Mouse (Mus musculus) intestine, embryonic 14.5 days (tissue): Measurements from ENCODE around the gene Elk3. TPM values are rescaled to one million over a fixed set of nuclear protein-coding genes. Genes with fewer than 3 reads are reported as not detected.

Experiments
- ATAC-seq: fragments of 200-750 bp; cut with Nextera tagmentation; replicated peaks from 2 replicates; pipeline ENCODE4 v1.8.0; 2017; ENCODE audit warnings: low read depth, moderate number of reproducible peaks, moderate TSS enrichment, moderate library complexity; ENCODE audit not compliant: low FRiP score, low TSS enrichment
- DNase-seq: peaks from one replicate; pipeline ENCODE4 v3.0.0-alpha.2; 2018; ENCODE audit warnings: low spot score
- H3K27ac ChIP-seq: fragments of 300-500 bp; sonication (generic); 2 replicates; pipeline ENCODE4 v1.5.1; 2014; ENCODE audit warnings: low read depth, mild to moderate bottlenecking, control low read depth
- H3K27me3 ChIP-seq: fragments of 300-500 bp; sonication (generic); replicated peaks from 2 replicates; pipeline ENCODE4 v1.6.1; 2014; ENCODE audit warnings: low read length, control low read depth; ENCODE audit not compliant: control insufficient read depth, insufficient read depth
- H3K36me3 ChIP-seq: fragments of 300-500 bp; sonication (generic); 2 replicates; pipeline ENCODE4 v1.6.1; 2014; ENCODE audit warnings: low read length, control low read depth; ENCODE audit not compliant: control insufficient read depth, insufficient read depth
- H3K4me1 ChIP-seq: fragments of 300-500 bp; sonication (generic); replicated peaks from 2 replicates; pipeline ENCODE4 v1.6.1; 2014; ENCODE audit warnings: low read length, control low read depth, mixed read lengths; ENCODE audit not compliant: control insufficient read depth, insufficient read depth
- H3K4me2 ChIP-seq: fragments of 300-500 bp; sonication (generic); 2 replicates; pipeline ENCODE4 v1.6.1; 2014; ENCODE audit warnings: low read length
- H3K4me3 ChIP-seq: fragments of 300-500 bp; sonication (generic); 2 replicates; pipeline ENCODE4 v1.5.1; 2014; ENCODE audit warnings: low read depth, low read length, control low read depth, mixed read lengths
- H3K9ac ChIP-seq: fragments of 300-500 bp; sonication (generic); 2 replicates; pipeline ENCODE4 v1.6.1; 2014; ENCODE audit warnings: mild to moderate bottlenecking, low read length
- H3K9me3 ChIP-seq: fragments of 300-500 bp; sonication (generic); 2 replicates; pipeline ENCODE4 v1.6.1; 2016; ENCODE audit warnings: low read length, control low read depth; ENCODE audit not compliant: control insufficient read depth
- WGBS: fragments of 180-500 bp; shearing (Covaris S2); extraction: QIAGEN DNeasy Blood & Tissue Kit; methylation state at CpG from one replicate; pipeline ENCODE4 v1.1.7; 2014; 5-methylcytosine and 5-hydroxymethylcytosine counted together
- polyA plus RNA-seq: library from polyadenylated mRNA; unstranded; fragments of >200 nt; fragmentation: Nextera tagmentation; extraction: Ambion mirVana; gene quantifications from 2 replicates; pipeline ENCODE4 v1.2.1, GENCODE M21; 2014

The Elk3 gene
- polyA plus RNA-seq, 1 experiment from 2014 or later, result 26.5 TPM

DNA sequence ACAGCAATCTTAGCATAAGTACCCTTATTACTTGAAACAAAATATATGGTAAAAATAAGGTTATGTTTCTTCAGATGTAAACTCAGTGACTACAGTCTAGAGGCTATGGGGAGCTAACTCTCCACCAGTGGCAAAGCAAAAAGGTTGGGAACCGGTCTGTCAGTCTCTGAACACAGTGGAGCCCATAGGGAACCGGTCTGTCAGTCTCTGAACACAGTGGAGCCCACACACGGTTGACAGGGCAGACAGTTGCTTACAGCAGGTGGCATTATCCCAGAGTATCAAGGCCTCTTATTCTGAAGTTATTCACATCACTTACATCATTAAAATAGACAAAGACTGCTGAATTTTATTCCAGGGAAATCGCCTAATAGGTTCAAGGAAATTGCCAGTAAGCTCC is 79.4 kb downstream of the Elk3 start:
- DNase-seq, result peak; percentile 27
- ATAC-seq, result no peak
- 89% methylated on average over 4 of the region's 4 CpGs for WGBS
- Histone ChIP-seq H3K9ac (no peak overlapping the region), H3K4me3 (no peak overlapping the region), H3K4me2 (no peak overlapping the region), H3K27ac (no peak overlapping the region), H3K36me3 (peaks cover 63% of the 10 kb centered on the region), H3K27me3 (no peaks in the 10 kb centered on the region), H3K4me1 (no peaks in the 10 kb centered on the region), H3K9me3 (no peaks in the 10 kb centered on the region)

DNA sequence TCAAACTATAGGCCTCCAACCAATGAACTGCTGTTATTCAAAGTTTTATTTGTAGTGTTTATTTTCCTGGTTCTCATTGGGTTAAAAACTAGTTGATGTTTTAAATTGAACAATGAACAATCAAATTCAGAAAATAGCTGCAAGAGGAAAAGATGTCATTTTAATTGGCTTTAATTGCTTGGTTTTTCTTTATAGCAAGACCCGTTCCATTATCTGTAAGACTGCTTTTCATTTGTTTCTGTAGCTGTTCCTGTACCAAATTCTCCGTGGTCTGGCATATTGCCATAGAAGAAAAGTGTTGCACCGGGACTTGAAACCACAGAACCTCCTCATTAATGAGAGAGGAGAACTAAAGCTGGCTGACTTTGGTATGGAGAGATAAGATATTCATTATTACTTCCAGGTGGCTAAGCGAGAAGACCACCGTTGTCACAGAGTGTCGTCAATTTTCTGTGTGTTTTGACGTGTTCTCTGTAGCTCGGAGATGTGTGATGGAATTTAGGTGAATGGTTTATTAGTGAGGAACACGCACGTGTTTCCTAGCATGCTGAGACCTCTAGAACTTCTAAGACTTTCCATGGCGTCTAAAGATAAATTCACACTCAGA is 82.4 kb downstream of the Elk3 start:
- Histone ChIP-seq H3K4me3 (no peak overlapping the region), H3K9ac (no peak overlapping the region), H3K4me2 (no peak overlapping the region), H3K4me1 (no peaks in the 10 kb centered on the region), H3K27ac (no peak overlapping the region), H3K36me3 (peaks cover 51% of the 10 kb centered on the region), H3K27me3 (no peaks in the 10 kb centered on the region), H3K9me3 (no peaks in the 10 kb centered on the region)
- WGBS, result 84% methylated on average over 11 of the region's 11 CpGs
- no peak for ATAC-seq
- DNase-seq, result no peak

DNA sequence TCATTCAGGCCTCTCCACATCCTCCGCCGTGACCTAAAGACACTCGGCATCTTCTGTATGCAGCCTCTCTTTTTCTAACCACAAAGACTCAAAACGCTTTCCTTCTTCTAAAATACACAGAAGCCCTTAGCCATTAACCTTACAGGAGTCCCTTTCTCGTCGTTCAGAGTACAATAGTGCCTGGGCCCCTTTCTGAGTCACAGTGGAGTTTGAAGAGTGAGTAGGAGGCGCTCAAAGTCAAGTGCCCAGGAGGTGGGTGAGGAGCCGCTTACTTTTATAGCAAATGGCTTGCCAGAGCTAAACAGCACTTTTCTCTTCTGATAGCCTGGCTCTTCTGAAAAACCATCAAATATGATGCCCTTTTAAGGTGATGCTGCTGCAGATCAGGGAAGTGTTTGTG is 83.0 kb downstream of the Elk3 start:
- Histone ChIP-seq H3K4me2 (no peak overlapping the region), H3K4me1 (no peaks in the 10 kb centered on the region), H3K9ac (no peak overlapping the region), H3K36me3 (peaks cover 47% of the 10 kb centered on the region), H3K27ac (no peak overlapping the region), H3K9me3 (no peaks in the 10 kb centered on the region), H3K4me3 (no peak overlapping the region), H3K27me3 (no peaks in the 10 kb centered on the region)
- WGBS, result 72% methylated on average over 8 of the region's 8 CpGs
- DNase-seq (no peak), ATAC-seq (no peak)

DNA sequence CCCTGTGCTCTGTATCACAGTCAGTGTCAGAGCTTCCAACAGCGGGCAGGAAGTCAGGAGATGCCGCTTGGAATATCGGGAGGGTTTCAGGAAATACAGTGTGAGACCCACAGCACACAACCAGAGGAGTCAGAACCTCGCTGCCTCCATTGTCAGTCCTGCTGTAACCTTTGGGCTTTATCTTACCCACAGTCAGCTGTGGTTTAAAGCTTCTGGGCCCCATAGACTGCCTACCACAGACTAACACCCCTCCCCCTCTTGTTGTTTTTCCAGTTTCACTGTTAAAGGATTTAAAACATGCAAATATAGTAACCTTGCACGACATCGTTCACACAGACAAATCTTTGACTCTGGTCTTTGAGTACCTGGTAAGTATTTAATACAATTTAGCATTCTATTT is 85.2 kb downstream of the Elk3 start:
- Histone ChIP-seq H3K36me3 (peaks cover 37% of the 10 kb centered on the region), H3K4me2 (no peak overlapping the region), H3K4me1 (no peaks in the 10 kb centered on the region), H3K4me3 (no peak overlapping the region), H3K9ac (no peak overlapping the region), H3K27me3 (no peaks in the 10 kb centered on the region), H3K27ac (no peak overlapping the region), H3K9me3 (no peaks in the 10 kb centered on the region)
- ATAC-seq (no peak), DNase-seq (no peak)
- 88% methylated on average over 6 of the region's 6 CpGs for WGBS

DNA sequence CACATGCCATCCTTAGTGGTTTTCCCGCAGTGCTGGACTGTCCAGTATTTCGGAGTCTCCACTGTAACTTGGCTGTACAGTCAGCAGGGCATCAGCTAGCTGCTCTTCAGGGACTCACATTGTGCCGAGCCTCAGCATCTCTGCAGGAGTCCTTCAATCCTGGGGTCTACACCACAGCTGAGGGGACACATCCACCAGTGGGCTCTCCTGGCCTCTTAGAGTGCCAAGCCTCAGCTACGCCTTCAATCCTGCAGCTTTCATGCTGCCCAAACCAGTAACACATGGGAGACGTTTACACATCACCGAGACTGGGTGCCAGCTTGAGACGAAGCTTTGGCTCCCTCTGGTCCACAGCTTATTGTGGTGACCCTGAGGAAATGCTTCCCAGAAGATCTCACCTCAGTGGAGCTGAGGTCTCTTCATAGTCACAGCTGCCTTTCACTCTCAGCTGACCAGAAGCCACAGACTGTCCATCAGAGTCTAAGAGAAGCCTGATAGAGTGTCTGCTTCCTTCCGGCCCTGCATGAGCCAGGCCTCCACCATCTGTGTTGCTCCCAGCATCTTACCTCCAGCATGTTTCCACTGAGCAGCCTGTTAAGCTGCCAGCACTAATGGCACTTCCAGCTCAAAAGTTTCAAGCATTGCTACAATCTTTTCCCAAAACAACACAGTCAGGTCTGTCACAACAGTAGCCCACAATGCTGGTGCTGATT is 95.7 kb downstream of the Elk3 start:
- no peaks in the 10 kb centered on the region for H3K4me1 ChIP-seq
- H3K9ac ChIP-seq, result no peak overlapping the region
- no peaks in the 10 kb centered on the region; the same call in 1 of the 2 replicates for H3K9me3 ChIP-seq
- WGBS, result 94% methylated on average over 8 of the region's 8 CpGs
- no peak for DNase-seq
- ATAC-seq, result no peak
- H3K4me3 ChIP-seq, result no peak overlapping the region
- H3K36me3 ChIP-seq, result peaks cover 44% of the 10 kb centered on the region
- H3K27ac ChIP-seq, result no peak overlapping the region
- H3K4me2 ChIP-seq, result no peak overlapping the region
- no peaks in the 10 kb centered on the region for H3K27me3 ChIP-seq

DNA sequence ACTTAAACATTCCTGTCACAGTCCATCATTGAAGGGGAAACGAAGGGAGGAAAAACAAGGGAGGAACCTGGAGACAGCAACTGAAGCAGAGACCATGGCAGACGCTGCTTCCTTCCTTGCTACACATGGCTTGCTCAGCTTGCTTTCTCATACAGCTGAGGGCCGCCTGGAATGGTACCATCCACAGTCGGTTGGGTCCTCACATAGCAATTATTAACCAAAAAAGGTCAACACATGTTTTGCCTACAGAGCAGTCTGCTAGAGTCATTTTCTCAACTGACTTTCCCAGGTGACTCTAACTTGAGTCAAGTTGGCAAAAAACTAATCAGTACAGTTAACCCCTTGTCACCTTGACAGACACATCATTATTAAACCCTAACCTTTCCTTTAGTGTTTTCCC is 96.7 kb downstream of the Elk3 start:
- DNase-seq (no peak), ATAC-seq (no peak)
- Histone ChIP-seq H3K4me1 (no peaks in the 10 kb centered on the region), H3K36me3 (peaks cover 44% of the 10 kb centered on the region), H3K27ac (no peak overlapping the region), H3K4me2 (no peak overlapping the region), H3K27me3 (no peaks in the 10 kb centered on the region), H3K4me3 (no peak overlapping the region), H3K9ac (no peak overlapping the region), H3K9me3 (no peaks in the 10 kb centered on the region; the same call in 1 of the 2 replicates)
- WGBS, result 67% methylated on average over 4 of the region's 4 CpGs

DNA sequence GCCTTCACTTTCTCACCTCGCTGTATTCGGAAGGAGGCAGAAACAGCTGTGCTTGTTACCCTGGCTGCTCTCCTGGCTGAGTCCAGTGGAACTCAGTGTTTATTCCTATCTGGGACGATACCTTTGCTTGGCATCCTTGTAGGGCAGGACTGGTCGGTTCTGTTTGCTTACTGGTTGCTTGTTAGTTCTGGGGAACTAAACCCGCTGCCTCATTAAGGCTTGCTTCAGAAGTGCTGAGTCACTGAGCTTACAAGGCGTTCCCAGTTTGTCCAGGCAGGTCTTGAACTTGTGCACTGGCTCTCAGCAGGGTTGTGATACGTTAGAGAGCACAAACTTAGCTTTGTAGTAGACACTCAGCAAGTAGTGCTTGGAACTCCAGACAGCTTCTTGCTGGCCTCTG is 97.6 kb downstream of the Elk3 start:
- WGBS, result 83% methylated on average over 7 of the region's 7 CpGs
- no peak for ATAC-seq
- H3K36me3 ChIP-seq, result peaks cover 39% of the 10 kb centered on the region

DNA sequence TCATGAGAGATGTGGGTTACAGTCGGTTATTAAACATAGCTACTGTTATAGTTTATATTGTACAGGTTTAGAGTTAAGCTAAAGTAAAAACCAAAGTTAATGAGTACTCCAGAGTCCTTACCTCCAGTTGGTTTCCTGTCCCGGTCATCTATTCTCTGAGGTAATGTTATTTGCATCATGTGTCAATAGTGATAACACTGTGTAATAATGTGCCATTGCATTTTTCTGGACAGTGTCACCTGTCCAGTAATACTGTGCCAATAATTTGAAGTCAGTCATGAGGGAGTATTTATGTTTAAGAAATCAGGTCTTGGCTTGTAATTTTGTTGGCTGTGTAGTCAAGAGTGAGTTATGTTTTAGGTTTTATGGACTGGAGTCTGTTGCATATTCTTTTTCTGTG is 98.2 kb downstream of the Elk3 start:
- no peak overlapping the region for H3K4me2 ChIP-seq
- H3K27ac ChIP-seq, result no peak overlapping the region
- no peak overlapping the region for H3K9ac ChIP-seq
- DNase-seq, result no peak
- H3K27me3 ChIP-seq, result no peaks in the 10 kb centered on the region
- ATAC-seq, result no peak
- 83% methylated on average over 2 of the region's 2 CpGs for WGBS
- H3K9me3 ChIP-seq, result no peaks in the 10 kb centered on the region; the same call in 1 of the 2 replicates
- peaks cover 33% of the 10 kb centered on the region for H3K36me3 ChIP-seq
- H3K4me1 ChIP-seq, result no peaks in the 10 kb centered on the region
- H3K4me3 ChIP-seq, result no peak overlapping the region

More for the DNA sequence above, 97.6 kb downstream of the Elk3 start:
- H3K27me3 ChIP-seq, result no peaks in the 10 kb centered on the region
- no peak overlapping the region for H3K27ac ChIP-seq
- H3K4me1 ChIP-seq, result no peaks in the 10 kb centered on the region
- H3K4me2 ChIP-seq, result no peak overlapping the region
- H3K9me3 ChIP-seq, result no peaks in the 10 kb centered on the region; the same call in 1 of the 2 replicates
- H3K4me3 ChIP-seq, result no peak overlapping the region
- no peak overlapping the region for H3K9ac ChIP-seq
- DNase-seq, result no peak

DNA sequence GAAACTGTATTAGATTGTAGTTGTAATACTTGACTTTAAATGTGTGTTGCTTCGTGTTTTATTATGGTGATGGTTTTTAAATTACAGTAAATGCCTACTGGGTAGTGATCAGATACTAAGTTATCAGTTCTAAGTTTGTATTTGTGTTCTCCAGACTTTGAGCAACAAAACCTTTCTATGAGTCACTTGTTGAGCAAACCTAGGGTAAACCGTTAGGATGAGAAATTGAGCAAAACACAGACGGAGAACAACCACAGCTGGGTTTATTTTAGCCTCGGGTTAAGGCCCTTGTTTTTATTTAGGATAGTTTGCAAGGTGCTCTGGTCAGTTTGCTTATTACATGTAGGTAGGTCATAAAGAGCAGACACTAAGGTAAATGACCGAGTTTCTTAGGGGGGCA is 103.8 kb downstream of the Elk3 start:
- no peaks in the 10 kb centered on the region for H3K4me1 ChIP-seq
- no peak overlapping the region for H3K4me2 ChIP-seq
- no peak overlapping the region for H3K27ac ChIP-seq
- 0 out of 2 replicates have a peak, but pooled peaks cover 4% of the 10 kb centered on the region for H3K36me3 ChIP-seq
- no peaks in the 10 kb centered on the region for H3K9me3 ChIP-seq
- DNase-seq (no peak), ATAC-seq (no peak)
- H3K4me3 ChIP-seq, result no peak overlapping the region
- 77% methylated on average over 5 of the region's 5 CpGs for WGBS
- no peaks in the 10 kb centered on the region for H3K27me3 ChIP-seq
- H3K9ac ChIP-seq, result no peak overlapping the region
